ENCODE assay signal across 8 mouse cellular contexts in the genomic region with DNA sequence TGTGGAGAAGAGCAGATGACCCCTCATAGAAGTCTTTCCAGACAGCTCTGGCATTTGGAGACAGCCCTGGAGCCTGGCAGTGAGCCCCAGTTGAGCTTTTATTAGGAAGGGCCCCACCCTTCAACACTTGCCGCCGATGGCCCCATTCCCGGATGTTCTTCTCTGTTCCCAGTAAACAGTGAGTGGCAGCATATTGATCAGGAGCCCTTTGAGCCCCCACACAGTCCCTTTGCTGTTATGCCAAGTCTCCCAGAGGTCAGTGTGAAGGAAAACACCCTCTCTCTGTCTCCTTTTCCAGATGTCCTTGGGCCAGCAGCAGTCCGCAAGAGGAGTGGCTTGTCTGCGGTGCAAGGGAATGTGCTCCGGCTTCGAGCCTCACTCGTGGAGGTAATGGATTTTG. TPM values are rescaled to one million over a fixed set of nuclear protein-coding genes. Genes with fewer than 3 reads are reported as not detected.
DNase-seq lines count a peak whose midpoint lies in the region; ATAC-seq lines count a peak whose summit lies in the region.

No protein-coding gene starts in this region.

- H3K4me2 ChIP-seq in embryonic facial prominence, embryonic 14.5 days (ENCODE audit: low read depth, low read length): no peak overlapping the region
- no peak overlapping the region for H3K4me2 ChIP-seq in lung, embryonic 16.5 days (ENCODE audit: low read depth, low read length)

- H3K4me1 ChIP-seq in embryonic facial prominence, embryonic 14.5 days (ENCODE audit: control insufficient read depth, insufficient read depth, low read length): peaks cover 7% of the 10 kb centered on the region; the same call in 1 of the 2 replicates
- H3K4me1 ChIP-seq in embryonic facial prominence, embryonic 10.5 days: peaks cover 14% of the 10 kb centered on the region
- H3K4me1 ChIP-seq in lung, embryonic 16.5 days (replicated peaks; ENCODE audit: control insufficient read depth, insufficient read depth, low read length): peaks cover 13% of the 10 kb centered on the region

- H3K9me3 ChIP-seq in embryonic facial prominence, embryonic 14.5 days (ENCODE audit: control insufficient read depth, low read length): no peaks in the 10 kb centered on the region
- no peaks in the 10 kb centered on the region for H3K9me3 ChIP-seq in embryonic facial prominence, embryonic 10.5 days
- no peaks in the 10 kb centered on the region for H3K9me3 ChIP-seq in lung, embryonic 16.5 days (ENCODE audit: control insufficient read depth, low read length)

- intact Hi-C loops in heart, postnatal 14 days (cut with DNase I): loop anchor here (2.0 kb wide), 1 partner anchor 30 kb away; no protein-coding TSS in a partner anchor

- peak; percentile 10 for DNase-seq in embryonic facial prominence, embryonic 14.5 days (ENCODE audit: low spot score)
- no peak for DNase-seq in embryonic facial prominence, embryonic 10.5 days (ENCODE audit: low spot score)
- DNase-seq in adrenal gland, postnatal 10 days: peak; percentile 31
- DNase-seq in heart, postnatal 14 days: peak; percentile 69 to 70
- DNase-seq in urinary bladder, postnatal 36 days (ENCODE audit: low spot score in 2 of 2): peak; percentile 30 to 51
- DNase-seq in retina, postnatal 1 day: no peak
- no peak for DNase-seq in spleen, adult 12 weeks (ENCODE audit: low spot score)

- no peak overlapping the region for H3K27ac ChIP-seq in embryonic facial prominence, embryonic 14.5 days (replicated peaks; ENCODE audit: low read depth, low read length)
- H3K27ac ChIP-seq in embryonic facial prominence, embryonic 10.5 days (replicated peaks): no peak overlapping the region
- H3K27ac ChIP-seq in lung, embryonic 16.5 days (ENCODE audit: low read length): 0 out of 2 replicates have a peak overlapping the region, but pooled peaks have one; percentile 23

- 43% methylated on average over 8 of the region's 8 CpGs for WGBS in embryonic facial prominence, embryonic 14.5 days
- 80% methylated on average over 8 of the region's 8 CpGs for WGBS in embryonic facial prominence, embryonic 10.5 days
- 30% methylated on average over 8 of the region's 8 CpGs for WGBS in lung, embryonic 16.5 days

- no peaks in the 10 kb centered on the region for H3K36me3 ChIP-seq in embryonic facial prominence, embryonic 14.5 days (ENCODE audit: control insufficient read depth, insufficient read depth, low read length)
- no peaks in the 10 kb centered on the region for H3K36me3 ChIP-seq in embryonic facial prominence, embryonic 10.5 days (replicated peaks)
- no peaks in the 10 kb centered on the region for H3K36me3 ChIP-seq in lung, embryonic 16.5 days (ENCODE audit: control insufficient read depth, insufficient read depth, low read length)

- H3K27me3 ChIP-seq in embryonic facial prominence, embryonic 14.5 days (replicated peaks; ENCODE audit: control insufficient read depth, insufficient read depth, low read length): no peaks in the 10 kb centered on the region
- H3K27me3 ChIP-seq in embryonic facial prominence, embryonic 10.5 days (replicated peaks; ENCODE audit: low read depth, poor library complexity, severe bottlenecking): no peaks in the 10 kb centered on the region
- H3K27me3 ChIP-seq in lung, embryonic 16.5 days (ENCODE audit: control insufficient read depth, insufficient read depth, low read depth, low read length): no peaks in the 10 kb centered on the region

- H3K4me3 ChIP-seq in embryonic facial prominence, embryonic 14.5 days (ENCODE audit: low read depth, low read length): no peak overlapping the region
- no peak overlapping the region for H3K4me3 ChIP-seq in embryonic facial prominence, embryonic 10.5 days
- H3K4me3 ChIP-seq in lung, embryonic 16.5 days (ENCODE audit: low read length): no peak overlapping the region

- no peak for ATAC-seq in embryonic facial prominence, embryonic 14.5 days (ENCODE audit: low read depth)
- peak; percentile 65 for ATAC-seq in lung, embryonic 16.5 days (ENCODE audit: low read depth)

- no peak overlapping the region for H3K9ac ChIP-seq in embryonic facial prominence, embryonic 14.5 days (ENCODE audit: low read depth, low read length)
- H3K9ac ChIP-seq in lung, embryonic 16.5 days (ENCODE audit: low read length): no peak overlapping the region

RNA-seq across cellular contexts. Expression of a gene that starts 31.2 kb away (rescaled TPM):
- 94.1 and 113 TPM in 2 replicates for polyA plus RNA-seq in embryonic facial prominence, embryonic 14.5 days (2014; fragmentation: Nextera tagmentation; extraction: Ambion mirVana)
- 0.89 and 2.2 TPM in 2 replicates for polyA plus RNA-seq in embryonic facial prominence, embryonic 10.5 days (2016; fragmentation: Nextera tagmentation; extraction: Ambion mirVana)
- total RNA-seq in adrenal gland, postnatal 10 days (2021): 10 to 100 TPM; 12.8 to 18.1 TPM
- total RNA-seq in heart, postnatal 14 days (2021): 10 to 100 TPM; 29.7 to 31.8 TPM
- 33.3 and 33.4 TPM in 2 replicates for polyA plus RNA-seq in lung, embryonic 16.5 days (2015; fragmentation: Nextera tagmentation; extraction: Ambion mirVana)

Comparison
In these comparisons a context has a peak if more than half of its experiments do, and no peak if none do; other contexts are left out.
1. DNase-seq: peak in embryonic facial prominence, embryonic 14.5 days (single experiment), adrenal gland, postnatal 10 days (single experiment), heart, postnatal 14 days (2 of 2) and urinary bladder, postnatal 36 days (2 of 2); none in embryonic facial prominence, embryonic 10.5 days (single experiment), retina, postnatal 1 day (single experiment) and spleen, adult 12 weeks (single experiment).
2. RNA of a gene that starts 31.2 kb away (polyA plus RNA-seq): 94.1 to 113 TPM in embryonic facial prominence, embryonic 14.5 days and 33.3 to 33.4 TPM in lung, embryonic 16.5 days; 0.89 to 2.2 TPM in embryonic facial prominence, embryonic 10.5 days; every median in the first group is over 10 times any median in the second.